In genomic region chr4:130865901-130866371, GRCm38 (mm10) we compare ENCODE assay signal across 10 mouse cellular contexts. TPM values are rescaled to one million over a fixed set of nuclear protein-coding genes. Genes with fewer than 3 reads are reported as not detected.
DNase-seq lines count a peak whose midpoint lies in the region; ATAC-seq and TF ChIP-seq lines count a peak whose summit lies in the region.
"Had no signal": no experiment of that assay in that cellular context is flagged by ENCODE, and none has a peak within 500 bp of the region (broad histone marks: within the 10 kb centered on the region; RNA-seq: fewer than 3 reads in every experiment).

No protein-coding gene starts in this region.

- no peak for ATAC-seq in lung, embryonic 14.5 days (ENCODE audit: insufficient read depth)
- ATAC-seq in hindbrain, postnatal 0 days, result peak; percentile 67

- 28% methylated on average over 8 of the region's 8 CpGs for WGBS in lung, embryonic 14.5 days
- WGBS in hindbrain, postnatal 0 days, result 7% methylated on average over 8 of the region's 8 CpGs
- 18% methylated on average over 8 of the region's 8 CpGs for WGBS in midbrain, embryonic 10.5 days

- H3K4me1 ChIP-seq in lung, embryonic 14.5 days (ENCODE audit: insufficient read depth), result 0 out of 2 replicates have a peak, but pooled peaks cover 3% of the 10 kb centered on the region
- H3K4me1 ChIP-seq in hindbrain, postnatal 0 days (ENCODE audit: insufficient read depth, low read length), result peaks cover 32% of the 10 kb centered on the region
- peaks cover 54% of the 10 kb centered on the region for H3K4me1 ChIP-seq in midbrain, embryonic 10.5 days
- H3K4me1 ChIP-seq: liver, embryonic 15.5 days had no signal

- no peak overlapping the region for H3K27ac ChIP-seq in lung, embryonic 14.5 days (ENCODE audit: low read depth)
- H3K27ac ChIP-seq in hindbrain, postnatal 0 days, result peak overlapping the region; percentile 86
- peak overlapping the region; percentile 72; the same call in 1 of the 2 replicates for H3K27ac ChIP-seq in midbrain, embryonic 10.5 days (replicated peaks)
- H3K27ac ChIP-seq in gastrocnemius, adult 2 months, result no peak overlapping the region
- H3K27ac ChIP-seq: embryonic facial prominence, embryonic 13.5 days; liver, embryonic 15.5 days had no signal

- H3K27me3 ChIP-seq in lung, embryonic 14.5 days (ENCODE audit: insufficient read depth, low read length), result peaks cover 10% of the 10 kb centered on the region; the same call in 1 of the 2 replicates
- no peaks in the 10 kb centered on the region for H3K27me3 ChIP-seq in hindbrain, postnatal 0 days (ENCODE audit: insufficient read depth, low read length)
- H3K27me3 ChIP-seq in midbrain, embryonic 10.5 days (ENCODE audit: low read depth, poor library complexity, severe bottlenecking), result peaks cover 87% of the 10 kb centered on the region

- intact Hi-C loops in gastrocnemius, adult 2 months (cut with DNase I), result no loop called here

- H3K9ac ChIP-seq in lung, embryonic 14.5 days, result no peak overlapping the region
- no peak overlapping the region for H3K9ac ChIP-seq in hindbrain, postnatal 0 days (replicated peaks; ENCODE audit: low read length)
- H3K9ac ChIP-seq: embryonic facial prominence, embryonic 13.5 days; liver, embryonic 15.5 days had no signal

- no peak overlapping the region for H3K4me3 ChIP-seq in lung, embryonic 14.5 days (ENCODE audit: low read depth, low read length)
- H3K4me3 ChIP-seq in hindbrain, postnatal 0 days (ENCODE audit: low read length), result no peak overlapping the region
- peak overlapping the region; percentile 26; the same call in 1 of the 2 replicates for H3K4me3 ChIP-seq in midbrain, embryonic 10.5 days
- no peak overlapping the region for H3K4me3 ChIP-seq in gastrocnemius, adult 2 months
- H3K4me3 ChIP-seq: embryonic facial prominence, embryonic 13.5 days; liver, embryonic 15.5 days had no signal

- H3K36me3 ChIP-seq in lung, embryonic 14.5 days (ENCODE audit: insufficient read depth), result no peaks in the 10 kb centered on the region
- H3K36me3 ChIP-seq in hindbrain, postnatal 0 days (ENCODE audit: insufficient read depth, low read length), result no peaks in the 10 kb centered on the region
- no peaks in the 10 kb centered on the region for H3K36me3 ChIP-seq in midbrain, embryonic 10.5 days
- H3K36me3 ChIP-seq: embryonic facial prominence, embryonic 13.5 days; liver, embryonic 15.5 days had no signal

- TF ChIP-seq CTCF in lung, embryonic 14.5 days (IDR thresholded peaks at IDR 0.05; ENCODE audit: low read depth), result no peak
- TF ChIP-seq CTCF in hindbrain, postnatal 0 days (IDR thresholded peaks at IDR 0.05; ENCODE audit: low read depth), result peak; percentile 3; the same call in 1 of the 2 replicates
- no peak for TF ChIP-seq CTCF in gastrocnemius, adult 2 months (IDR thresholded peaks at IDR 0.05)

- H3K4me2 ChIP-seq in lung, embryonic 14.5 days, result no peak overlapping the region
- no peak overlapping the region for H3K4me2 ChIP-seq in hindbrain, postnatal 0 days (ENCODE audit: low read depth, low read length)
- H3K4me2 ChIP-seq: embryonic facial prominence, embryonic 13.5 days; liver, embryonic 15.5 days had no signal

- DNase-seq in lung, embryonic 14.5 days, result peak; percentile 34
- DNase-seq in lung, postnatal 10 days, result no peak
- peak; percentile 94 for DNase-seq in hindbrain, postnatal 0 days (ENCODE audit: low spot score)
- peak; percentile 85 for DNase-seq in midbrain, embryonic 10.5 days (ENCODE audit: low spot score)
- DNase-seq in ovary, postnatal 14 days (ENCODE audit: low spot score), result no peak
- DNase-seq in gastrocnemius, adult 2 months, result no peak
- no peak for DNase-seq in urinary bladder, postnatal 4 days (ENCODE audit: low spot score in 2 of 2)
- no peak for DNase-seq in adrenal gland, adult (ENCODE audit: inconsistent age in 2 of 2, low spot score in 1 of 2)

- no peaks in the 10 kb centered on the region for H3K9me3 ChIP-seq in lung, embryonic 14.5 days (ENCODE audit: low read depth, low read length)
- no peaks in the 10 kb centered on the region for H3K9me3 ChIP-seq in hindbrain, postnatal 0 days (ENCODE audit: low read length)
- no peaks in the 10 kb centered on the region for H3K9me3 ChIP-seq in midbrain, embryonic 10.5 days (replicated peaks)
- H3K9me3 ChIP-seq: embryonic facial prominence, embryonic 13.5 days; liver, embryonic 15.5 days had no signal

RNA-seq across cellular contexts. Expression of gene Laptm5, which starts 47.0 kb away (rescaled TPM):
- polyA plus RNA-seq in lung, embryonic 14.5 days (2014; fragmentation: Nextera tagmentation; extraction: Ambion mirVana), result 39.1 and 42.5 TPM in 2 replicates
- total RNA-seq in hindbrain, postnatal 0 days (2014; rRNA removed), result 42.8 and 71.4 TPM in 2 replicates
- 40.8 and 43.1 TPM in 2 replicates for polyA plus RNA-seq in hindbrain, postnatal 0 days (2015; fragmentation: Nextera tagmentation; extraction: Ambion mirVana)
- polyA plus RNA-seq in midbrain, embryonic 10.5 days (2016; fragmentation: Nextera tagmentation; extraction: Ambion mirVana), result 16.7 and 22.9 TPM in 2 replicates
- 1 to 10 TPM; 2.5 to 5.3 TPM for total RNA-seq in gastrocnemius, adult 2 months (2021)

Comparison
In these comparisons a context has a peak if more than half of its experiments do, and no peak if none do; other contexts are left out.
1. DNase-seq: peak in lung, embryonic 14.5 days (single experiment), hindbrain, postnatal 0 days (single experiment) and midbrain, embryonic 10.5 days (single experiment); none in lung, postnatal 10 days (single experiment), ovary, postnatal 14 days (single experiment), gastrocnemius, adult 2 months (single experiment), urinary bladder, postnatal 4 days (0 of 2) and adrenal gland, adult (0 of 2).
2. H3K27ac ChIP-seq: peak in hindbrain, postnatal 0 days (single experiment) and midbrain, embryonic 10.5 days (single experiment); none in lung, embryonic 14.5 days (single experiment) and gastrocnemius, adult 2 months (single experiment).